Mouse (Mus musculus) Patski (cell line): ENCODE measurements around the gene Gm7879. TPM values are rescaled to one million over a fixed set of nuclear protein-coding genes. Genes with fewer than 3 reads are reported as not detected.
"Not testable (repeated sequence)": the region's sequence is repeated elsewhere in the genome, so short reads cannot be mapped to it uniquely, and the experiment has no call there.

ENCODE experiments used
- ATAC-seq: fragments of 100-300 bp; one replicate; pipeline ENCODE4 v1.8.0; 2021
- CTCF ChIA-PET: fragments of 350-600 bp; sonication (Branson Sonifier 250); formaldehyde crosslinking; loops from one replicate; lab custom pipeline; 2022; ENCODE audit warnings: inconsistent platforms; lab: Charles Lee
- POLR2A ChIA-PET: fragments of 350-600 bp; sonication (Branson Sonifier 250); formaldehyde crosslinking; loops from one replicate; lab custom pipeline; 2022; ENCODE audit warnings: antibody characterized with exemption, inconsistent platforms; lab: Charles Lee
- DNase-seq: peaks from one replicate; pipeline ENCODE4 v3.0.0-alpha.2; 2011; ENCODE audit warnings: low read depth, low spot score
- H3K27me3 ChIP-seq: fragments of 371-371 bp; one replicate; pipeline ENCODE4 v1.5.1; 2021
- CTCF ChIP-seq: fragments of 100-300 bp; IDR thresholded peaks from one replicate; pipeline ENCODE4 v1.5.1; 2021
- in situ Hi-C: fragments of 300-500 bp; cut with MboI; formaldehyde crosslinking; loops from 3 replicates; pipeline ENCODE4 v1.11.1; 2018; ENCODE audit warnings: low pct_unique_long_range_greater_than_20kb, mixed read lengths
- polyA plus RNA-seq: library from polyadenylated mRNA; unstranded; gene quantifications from one replicate; pipeline ENCODE4 v1.2.3, GENCODE M21; 2021

Gm7879 gene
- polyA plus RNA-seq, result 19.7 TPM

DNA sequence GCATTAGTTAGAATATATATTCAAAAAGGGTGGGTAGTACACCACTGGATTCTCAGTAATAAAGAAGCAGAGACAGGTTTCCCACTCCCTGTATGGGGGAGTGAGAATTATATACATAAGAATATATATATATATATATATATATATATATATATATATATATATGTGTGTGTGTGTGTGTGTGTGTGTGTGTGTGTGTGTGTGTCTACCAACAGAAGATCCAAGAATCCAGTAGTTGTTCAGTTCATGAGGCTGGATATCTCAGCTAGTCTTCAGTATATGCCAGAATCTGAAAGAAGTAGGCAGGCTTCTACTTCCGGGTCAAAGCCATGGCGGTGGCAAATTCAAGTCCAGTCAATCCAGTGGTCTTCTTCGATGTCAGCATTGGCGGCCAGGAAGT, at the start of gene Gm7879:
Gene Gm7879, plus strand, starts transcription at position 301 of the 400 bp plus-strand sequence.
- DNase-seq, CTCF ChIA-PET, H3K27me3 ChIP-seq, ATAC-seq, in situ Hi-C loops, POLR2A ChIA-PET: not testable (repeated sequence)

DNA sequence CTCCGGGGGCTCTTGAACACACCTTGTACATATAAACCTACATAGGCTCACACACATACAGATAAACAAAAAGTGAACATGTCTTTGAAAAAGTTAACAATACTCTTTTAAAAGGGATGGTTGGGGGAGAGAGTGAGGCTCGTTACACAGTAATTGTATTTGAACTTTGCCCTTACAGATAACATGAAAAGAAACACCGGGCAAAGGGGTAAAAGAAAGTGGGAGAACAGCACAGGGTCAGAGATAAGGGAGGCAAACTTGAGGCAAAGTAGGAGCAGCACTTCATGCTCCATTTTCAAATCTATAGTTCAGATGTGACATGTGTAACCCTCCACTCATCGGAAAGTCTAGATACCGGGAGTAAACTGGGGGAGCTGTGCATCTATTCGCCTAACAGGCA, 49.3 kb upstream of the Gm7879 start:
- ChIA-PET CTCF (interaction anchor here (1.1 kb wide), 1 partner anchor 11 kb away, joined by 6 read pairs; no protein-coding TSS in a partner anchor), POLR2A (no interaction called here)
- ATAC-seq (no peak), DNase-seq (no peak)
- no peaks in the 10 kb centered on the region for H3K27me3 ChIP-seq
- no peak for TF ChIP-seq CTCF
- in situ Hi-C loops, result no loop called here

DNA sequence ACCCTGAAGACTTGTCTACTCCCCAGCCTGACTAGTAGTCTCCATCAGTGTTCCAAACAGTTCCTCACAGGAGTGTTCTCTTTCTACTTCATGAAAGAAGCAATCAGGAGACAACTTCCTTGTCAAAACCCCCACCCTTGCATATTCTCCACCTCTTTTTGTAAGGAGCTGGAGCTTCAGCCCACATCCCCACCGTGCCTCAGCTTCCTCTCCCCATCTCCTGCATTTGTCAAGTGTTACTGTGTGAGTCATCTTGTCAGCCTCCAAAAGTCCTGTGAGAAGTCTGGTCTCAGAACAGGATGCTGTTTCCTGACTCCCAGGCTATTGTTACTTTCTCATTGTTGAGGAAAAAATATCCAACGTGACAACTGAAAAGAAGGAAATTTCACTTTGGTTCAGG, 47.6 kb upstream of the Gm7879 start:
- DNase-seq, result no peak
- CTCF ChIA-PET, result interaction anchor here (1.1 kb wide), 1 partner anchor 12 kb away, joined by 3 read pairs; no protein-coding TSS in a partner anchor
- in situ Hi-C loops, result no loop called here
- POLR2A ChIA-PET, result no interaction called here
- ATAC-seq, result no peak
- no peaks in the 10 kb centered on the region for H3K27me3 ChIP-seq
- no peak for TF ChIP-seq CTCF

DNA sequence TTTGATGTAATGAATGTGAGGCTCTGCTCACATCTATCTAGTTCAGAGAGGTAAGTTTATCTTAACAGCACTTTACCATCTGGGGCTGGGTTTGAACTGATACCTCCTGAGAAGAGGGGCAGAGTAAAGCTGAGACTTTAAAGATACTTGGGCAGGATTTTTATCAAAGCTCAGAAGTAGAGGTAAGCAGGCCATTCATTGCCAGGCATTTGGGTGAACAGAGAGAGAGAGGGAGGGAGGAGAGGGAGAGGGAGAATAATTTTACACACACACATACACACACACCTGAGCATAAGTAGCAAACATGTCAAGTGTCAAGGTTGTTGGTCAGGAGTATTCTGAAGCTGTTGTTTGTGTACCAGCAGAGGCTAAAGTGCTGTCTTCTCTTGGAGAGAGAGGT, 44.7 kb upstream of the Gm7879 start, which contains the start of gene Cd38:
Gene Cd38, plus strand, starts transcription at position 301 of the 400 bp plus-strand sequence.
- no peak for ATAC-seq
- ChIA-PET POLR2A (interaction anchor here (1.4 kb wide), 1 partner anchor 23 kb away, joined by 5 read pairs; no protein-coding TSS in a partner anchor), CTCF (interaction anchor here (0.6 to 2.2 kb wide), 4 partner anchors 11 to 28 kb away, joined by 3 to 7 read pairs (median 4); no protein-coding TSS in a partner anchor)
- in situ Hi-C loops, result no loop called here
- no peaks in the 10 kb centered on the region for H3K27me3 ChIP-seq
- TF ChIP-seq CTCF, result no peak
- DNase-seq, result no peak

DNA sequence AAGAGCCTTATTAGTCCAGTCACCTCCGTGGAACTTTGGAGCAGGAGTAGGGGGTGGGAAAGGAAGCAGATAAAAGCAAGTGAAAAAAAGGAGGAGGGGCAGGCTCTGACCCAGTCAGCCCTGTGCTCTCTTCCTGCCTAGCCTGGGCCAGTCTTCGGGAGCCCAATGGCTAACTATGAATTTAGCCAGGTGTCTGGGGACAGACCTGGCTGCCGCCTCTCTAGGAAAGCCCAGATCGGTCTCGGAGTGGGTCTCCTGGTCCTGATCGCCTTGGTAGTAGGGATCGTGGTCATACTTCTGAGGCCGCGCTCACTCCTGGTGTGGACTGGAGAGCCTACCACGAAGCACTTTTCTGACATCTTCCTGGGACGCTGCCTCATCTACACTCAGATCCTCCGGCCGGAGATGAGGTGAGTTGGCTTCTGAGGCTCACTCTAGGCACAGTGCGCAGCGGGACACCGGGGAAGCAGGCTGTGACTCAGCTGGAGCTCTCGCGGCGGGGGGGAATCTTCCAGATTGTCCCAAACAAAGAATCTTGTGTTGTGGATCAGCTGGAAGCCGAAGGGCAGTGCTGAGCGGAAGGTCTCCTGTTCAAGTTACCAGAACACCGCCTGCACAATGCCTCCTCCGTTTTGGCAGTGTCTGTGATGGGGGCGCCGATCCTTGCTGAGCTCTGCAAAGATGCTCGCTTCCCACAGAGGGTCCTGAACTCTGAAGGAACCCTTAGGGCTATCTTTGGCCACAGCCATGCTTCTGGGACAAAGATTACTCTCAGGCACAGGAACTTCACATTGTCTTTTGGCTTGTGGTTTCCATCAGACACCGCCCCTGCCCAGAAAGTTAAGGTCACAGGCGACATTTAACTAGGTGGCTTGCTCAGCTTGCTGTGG, 44.0 kb upstream of the Gm7879 start:
- ChIA-PET POLR2A (interaction anchor here (0.6 to 1.4 kb wide), 4 partner anchors 13 to 228 kb away, joined by 3 to 6 read pairs (median 4); no protein-coding TSS in a partner anchor), CTCF (interaction anchor here (1.2 to 2.2 kb wide), 5 partner anchors 18 to 31 kb away, joined by 3 to 7 read pairs (median 5); no protein-coding TSS in a partner anchor)
- no peaks in the 10 kb centered on the region for H3K27me3 ChIP-seq
- in situ Hi-C loops, result no loop called here
- no peak for TF ChIP-seq CTCF
- ATAC-seq (peak; percentile 78), DNase-seq (peak; percentile 30)

DNA sequence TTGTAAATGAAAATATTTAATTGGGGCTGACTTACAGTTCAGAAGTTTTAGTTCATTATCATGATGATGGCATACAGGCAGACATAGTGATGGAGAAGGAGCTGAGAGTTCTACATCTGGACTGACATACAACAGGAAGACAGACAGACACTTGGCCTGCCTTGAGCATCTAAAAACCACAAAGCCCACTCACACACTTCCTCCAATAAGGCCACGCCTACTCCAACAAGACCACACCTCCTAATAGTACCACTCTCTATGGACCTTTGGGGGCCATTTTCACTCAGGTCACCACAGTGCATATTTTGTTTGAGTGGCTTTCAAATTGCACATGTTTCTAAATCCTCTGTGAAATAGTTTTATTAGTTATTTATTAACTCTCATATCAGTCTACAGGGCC, 41.1 kb upstream of the Gm7879 start:
- in situ Hi-C loops, result no loop called here
- no peaks in the 10 kb centered on the region for H3K27me3 ChIP-seq
- DNase-seq, result no peak
- ATAC-seq, result no peak
- ChIA-PET POLR2A (no interaction called here), CTCF (interaction anchor here (1.5 kb wide), 1 partner anchor 21 kb away, joined by 4 read pairs; no protein-coding TSS in a partner anchor)
- no peak for TF ChIP-seq CTCF

DNA sequence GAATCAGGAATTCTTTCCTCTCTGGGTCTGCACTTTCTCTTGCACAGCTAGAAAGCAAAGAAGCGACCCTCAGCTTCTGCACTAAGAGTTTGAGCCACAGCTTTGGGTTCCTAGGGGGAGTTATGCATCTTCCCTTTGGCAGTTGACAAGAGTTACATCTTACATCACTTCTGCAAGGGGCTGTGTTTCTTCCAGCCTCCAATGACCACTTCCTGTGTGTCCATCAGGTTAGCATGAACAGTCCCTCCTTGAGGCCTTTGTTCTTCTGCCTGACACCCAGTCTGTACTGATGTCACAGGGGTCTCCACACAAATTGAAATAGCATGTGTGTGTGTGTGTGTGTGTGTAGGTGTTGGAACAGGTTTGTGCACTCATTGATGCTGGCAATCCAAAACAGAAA, 40.3 kb upstream of the Gm7879 start:
- POLR2A ChIA-PET, result no interaction called here
- in situ Hi-C loops, result no loop called here
- DNase-seq (no peak), ATAC-seq (no peak)
- TF ChIP-seq CTCF, result no peak
- H3K27me3 ChIP-seq, result no peaks in the 10 kb centered on the region
- CTCF ChIA-PET, result interaction anchor here (1.5 kb wide), 1 partner anchor 20 kb away, joined by 4 read pairs; no protein-coding TSS in a partner anchor

DNA sequence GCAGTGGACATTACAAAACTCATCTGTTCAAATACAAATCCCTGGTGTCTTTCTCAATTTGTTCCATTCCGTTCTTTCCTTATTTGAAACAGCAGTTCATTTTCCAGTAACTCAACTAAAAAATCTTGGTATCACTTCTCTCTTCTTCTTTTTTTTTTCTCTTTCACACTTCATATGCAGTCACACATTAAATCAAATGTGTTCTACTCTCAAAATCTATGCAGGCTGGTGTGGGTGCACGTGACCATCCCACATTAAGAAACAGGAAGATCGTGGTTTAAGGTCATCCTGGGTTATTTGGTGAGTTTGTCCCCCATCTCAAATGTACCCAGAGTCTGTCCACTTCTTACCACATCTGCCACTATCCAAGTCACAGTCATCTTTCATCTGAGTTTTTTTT, 30.9 kb upstream of the Gm7879 start:
- ATAC-seq, result no peak
- TF ChIP-seq CTCF, result no peak
- in situ Hi-C loops, result loop anchor here (25.0 kb wide), 1 partner anchor 1555 kb away; no protein-coding TSS in a partner anchor
- CTCF ChIA-PET, result no interaction called here
- H3K27me3 ChIP-seq, result peaks cover 4% of the 10 kb centered on the region
- POLR2A ChIA-PET, result no interaction called here
- DNase-seq, result no peak

DNA sequence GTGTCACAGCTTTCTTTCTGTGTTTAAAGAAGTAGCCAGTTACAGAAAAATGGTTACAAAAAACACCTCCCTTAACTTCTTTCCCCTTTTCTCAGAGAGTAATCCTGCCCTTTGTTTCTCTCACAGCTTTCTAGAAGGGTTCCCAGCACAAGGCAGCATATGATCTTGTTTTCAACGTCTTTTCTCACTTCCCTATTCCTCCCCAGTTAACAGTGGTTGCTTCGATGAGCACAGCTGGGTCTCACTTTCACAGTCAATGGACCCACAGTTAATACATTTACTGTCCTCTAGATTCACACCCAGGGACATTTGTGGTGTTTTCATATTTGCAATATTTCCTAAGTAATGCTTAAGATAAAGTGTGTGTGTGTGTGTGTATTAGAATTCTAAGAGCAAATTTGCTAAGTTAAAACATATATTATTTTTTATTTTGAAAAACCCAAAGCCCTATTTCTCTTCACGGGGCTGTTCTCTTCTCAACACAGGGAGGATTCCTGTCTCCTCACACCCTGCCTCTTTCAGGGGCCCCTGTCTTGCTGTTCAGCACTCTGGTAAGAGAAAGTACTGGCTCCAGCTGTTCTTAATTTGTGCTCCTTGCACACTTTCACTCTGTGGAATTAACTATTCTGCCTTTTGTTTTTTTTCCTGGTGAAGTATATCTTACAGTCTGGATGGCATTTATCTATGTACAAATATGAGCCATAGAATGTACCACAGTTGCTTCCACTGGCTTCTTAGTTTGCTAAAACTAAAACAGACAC, 27.7 kb upstream of the Gm7879 start:
- ChIA-PET POLR2A (no interaction called here), CTCF (interaction anchor here (1.4 kb wide), 1 partner anchor 8 kb away, joined by 3 read pairs; no protein-coding TSS in a partner anchor)
- DNase-seq (no peak), ATAC-seq (no peak)
- in situ Hi-C loops, result loop anchor here (25.0 kb wide), 1 partner anchor 1552 kb away; no protein-coding TSS in a partner anchor
- peaks cover 7% of the 10 kb centered on the region for H3K27me3 ChIP-seq
- TF ChIP-seq CTCF, result no peak

DNA sequence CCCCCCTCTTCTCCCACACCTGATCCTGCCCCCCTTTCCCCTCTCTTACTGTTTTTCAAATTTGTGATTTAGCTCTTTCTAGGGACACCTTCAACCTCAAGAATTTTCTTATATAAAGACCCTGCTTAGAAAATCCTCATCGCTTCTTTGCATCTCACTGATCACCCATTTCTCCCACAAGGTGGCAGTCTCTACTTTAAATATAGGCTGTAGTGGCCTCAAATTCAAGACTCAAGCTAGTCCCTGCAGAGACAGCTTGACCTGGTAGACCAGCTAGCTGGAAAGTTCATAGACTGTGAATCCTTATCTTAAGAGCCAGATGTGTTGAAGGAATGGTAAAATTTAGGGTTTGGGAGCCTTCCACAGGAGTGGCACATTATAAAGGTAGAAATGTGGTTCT, 20.6 kb upstream of the Gm7879 start:
- peak; percentile 45 for ATAC-seq
- ChIA-PET CTCF (interaction anchor here (0.7 to 6.6 kb wide), 25 partner anchors 9 to 275 kb away, joined by 3 to 53 read pairs (median 4); partner anchors contain the start of gene Cd38), POLR2A (interaction anchor here (0.6 to 0.7 kb wide), 2 partner anchors 22 to 1403 kb away, joined by 3 to 5 read pairs; no protein-coding TSS in a partner anchor)
- peaks cover 12% of the 10 kb centered on the region for H3K27me3 ChIP-seq
- in situ Hi-C loops, result loop anchor here (5.0 to 25.0 kb wide), 2 partner anchors 100 to 1545 kb away; no protein-coding TSS in a partner anchor
- peak; percentile 78 for TF ChIP-seq CTCF
- DNase-seq, result no peak
